Mouse (Mus musculus): ENCODE data around the gene Fam173b.
A peak's percentile ranks its signal among the peaks of the same experiment; 100 is the strongest.

Fam173b gene

GRCm38 (mm10) chr15:31587789-31588188 is 13.9 kb upstream of the Fam173b start:
- no peak for DNase-seq

- DNase-seq: no peak
Measured at GRCm38 (mm10) chr15:31588989-31589640, 12.5 kb upstream of the Fam173b start.

- DNase-seq: no peak
Measured at GRCm38 (mm10) chr15:31590176-31590575, 11.5 kb upstream of the Fam173b start.

GRCm38 (mm10) chr15:31592531-31592930 is 9.1 kb upstream of the Fam173b start:
- DNase-seq: no peak

GRCm38 (mm10) chr15:31594260-31594659 is 7.4 kb upstream of the Fam173b start:
- DNase-seq: no peak

GRCm38 (mm10) chr15:31595651-31596050 is 6.0 kb upstream of the Fam173b start:
- DNase-seq: no peak

- no peak for DNase-seq
Measured at GRCm38 (mm10) chr15:31599834-31600233, 1.8 kb upstream of the Fam173b start.

GRCm38 (mm10) chr15:31601279-31601645 is 390 bp upstream of the Fam173b start:
- DNase-seq: no peak

- peak; percentile 66 to 68 for DNase-seq
Measured at GRCm38 (mm10) chr15:31602426-31602825, 774 bp downstream of the Fam173b start.

GRCm38 (mm10) chr15:31603113-31603512 is 1.5 kb downstream of the Fam173b start:
- DNase-seq: no peak

- peak; percentile 36 to 38 for DNase-seq
Measured at GRCm38 (mm10) chr15:31606821-31607220, 5.2 kb downstream of the Fam173b start.

- peak in 1 of 2 experiments; percentile 48 for DNase-seq
Measured at GRCm38 (mm10) chr15:31611027-31611426, 9.4 kb downstream of the Fam173b start.

GRCm38 (mm10) chr15:31611976-31612375 is 10.3 kb downstream of the Fam173b start:
- DNase-seq: no peak

- DNase-seq: no peak
Measured at GRCm38 (mm10) chr15:31613826-31614453, 12.3 kb downstream of the Fam173b start.

GRCm38 (mm10) chr15:31614666-31615065 is 13.0 kb downstream of the Fam173b start:
- no peak for DNase-seq

GRCm38 (mm10) chr15:31617261-31617660 is 15.6 kb downstream of the Fam173b start:
- no peak for DNase-seq

GRCm38 (mm10) chr15:31619521-31619920 is 17.9 kb downstream of the Fam173b start:
- DNase-seq: no peak

GRCm38 (mm10) chr15:31627277-31628154 is 25.9 kb downstream of the Fam173b start:
- DNase-seq: no peak

- no peak for DNase-seq
Measured at GRCm38 (mm10) chr15:31628180-31628579, 26.5 kb downstream of the Fam173b start.

- no peak for DNase-seq
Measured at GRCm38 (mm10) chr15:31629556-31629955, 27.9 kb downstream of the Fam173b start.

GRCm38 (mm10) chr15:31631396-31631858 is 29.8 kb downstream of the Fam173b start:
- no peak for DNase-seq

- DNase-seq: no peak
Measured at GRCm38 (mm10) chr15:31632478-31632877, 30.8 kb downstream of the Fam173b start.

- no peak for DNase-seq
Measured at GRCm38 (mm10) chr15:31634582-31634981, 32.9 kb downstream of the Fam173b start.
